Mouse (Mus musculus) intestine, embryonic 16.5 days (tissue): ENCODE results near the gene Phlpp1. TPM values are rescaled to one million over a fixed set of nuclear protein-coding genes. Genes with fewer than 3 reads are reported as not detected.
A peak's percentile ranks its signal among the peaks of the same experiment; 100 is the strongest.

Source experiments
- ATAC-seq: fragments of 200-750 bp; cut with Nextera tagmentation; 2 replicates; pipeline ENCODE4 v1.8.0; 2017; ENCODE audit warnings: moderate TSS enrichment, moderate library complexity
- H3K27ac ChIP-seq: fragments of 300-500 bp; sonication (generic); 2 replicates; pipeline ENCODE4 v1.5.1; 2014; ENCODE audit warnings: mild to moderate bottlenecking, low read length
- H3K27me3 ChIP-seq: fragments of 300-500 bp; sonication (generic); replicated peaks from 2 replicates; pipeline ENCODE4 v1.6.1; 2014; ENCODE audit warnings: low read length, control low read depth, mixed read lengths; ENCODE audit not compliant: control insufficient read depth, insufficient read depth
- H3K36me3 ChIP-seq: fragments of 300-500 bp; sonication (generic); 2 replicates; pipeline ENCODE4 v1.6.1; 2014; ENCODE audit warnings: low read length, control low read depth; ENCODE audit not compliant: control insufficient read depth, insufficient read depth
- H3K4me1 ChIP-seq: fragments of 300-500 bp; sonication (generic); 2 replicates; pipeline ENCODE4 v1.6.1; 2014; ENCODE audit warnings: low read length, control low read depth, mixed read lengths; ENCODE audit not compliant: control insufficient read depth, insufficient read depth
- H3K4me2 ChIP-seq: fragments of 300-500 bp; sonication (generic); 2 replicates; pipeline ENCODE4 v1.6.1; 2014; ENCODE audit warnings: low read depth, low read length, control low read depth
- H3K4me3 ChIP-seq: fragments of 300-500 bp; sonication (generic); 2 replicates; pipeline ENCODE4 v1.5.1; 2014; ENCODE audit warnings: mild to moderate bottlenecking, low read length
- H3K9ac ChIP-seq: fragments of 300-500 bp; sonication (generic); 2 replicates; pipeline ENCODE4 v1.6.1; 2014; ENCODE audit warnings: low read depth, low read length
- H3K9me3 ChIP-seq: fragments of 300-500 bp; sonication (generic); 2 replicates; pipeline ENCODE4 v1.6.1; 2016; ENCODE audit warnings: low read length, control low read depth; ENCODE audit not compliant: control insufficient read depth
- WGBS: fragments of 180-500 bp; shearing (Covaris S2); extraction: QIAGEN DNeasy Blood & Tissue Kit; methylation state at CpG from one replicate; pipeline ENCODE4 v1.1.7; 2014; 5-methylcytosine and 5-hydroxymethylcytosine counted together
- polyA plus RNA-seq: library from polyadenylated mRNA; unstranded; fragments of >200 nt; fragmentation: Nextera tagmentation; extraction: Ambion mirVana; gene quantifications from 2 replicates; pipeline ENCODE4 v1.2.1, GENCODE M21; 2015

Phlpp1 gene
- polyA plus RNA-seq, 1 experiment from 2014 or later, result 2.9 TPM

- Histone ChIP-seq H3K9ac (no peak overlapping the region), H3K4me3 (no peak overlapping the region), H3K4me2 (no peak overlapping the region), H3K27ac (no peak overlapping the region), H3K4me1 (peaks cover 3% of the 10 kb centered on the region; the same call in 1 of the 2 replicates), H3K27me3 (no peaks in the 10 kb centered on the region), H3K36me3 (no peaks in the 10 kb centered on the region), H3K9me3 (no peaks in the 10 kb centered on the region)
- 36% methylated on average over 2 of the region's 2 CpGs for WGBS
- ATAC-seq, result 0 out of 2 replicates have a peak, but pooled peaks have one; percentile 7
These were observed 50.4 kb downstream of the Phlpp1 start for GRCm38 (mm10) chr1:106221964-106222363.

GRCm38 (mm10) chr1:106226613-106227012 is 55.1 kb downstream of the Phlpp1 start:
- Histone ChIP-seq H3K4me3 (no peak overlapping the region), H3K9ac (no peak overlapping the region), H3K9me3 (no peaks in the 10 kb centered on the region), H3K36me3 (no peaks in the 10 kb centered on the region), H3K4me2 (no peak overlapping the region), H3K27me3 (no peaks in the 10 kb centered on the region), H3K4me1 (no peaks in the 10 kb centered on the region), H3K27ac (no peak overlapping the region)
- 82% methylated on average over 7 of the region's 7 CpGs for WGBS
- no peak for ATAC-seq

- Histone ChIP-seq H3K4me2 (no peak overlapping the region), H3K27me3 (no peaks in the 10 kb centered on the region), H3K9ac (no peak overlapping the region), H3K36me3 (no peaks in the 10 kb centered on the region), H3K9me3 (no peaks in the 10 kb centered on the region), H3K27ac (no peak overlapping the region), H3K4me3 (no peak overlapping the region), H3K4me1 (no peaks in the 10 kb centered on the region)
- 80% methylated on average over 3 of the region's 3 CpGs for WGBS
- no peak for ATAC-seq
These were observed 58.8 kb downstream of the Phlpp1 start for GRCm38 (mm10) chr1:106230313-106230712.

- WGBS, result 86% methylated on average over 5 of the region's 5 CpGs
These were observed 59.8 kb downstream of the Phlpp1 start for GRCm38 (mm10) chr1:106231345-106231744.

GRCm38 (mm10) chr1:106231805-106232459 is 60.4 kb downstream of the Phlpp1 start:
- ATAC-seq, result peak; percentile 31; the same call in 1 of the 2 replicates

More at GRCm38 (mm10) chr1:106231345-106231744, 59.8 kb downstream of the Phlpp1 start:
- H3K27ac ChIP-seq, result no peak overlapping the region
- no peaks in the 10 kb centered on the region for H3K9me3 ChIP-seq
- H3K9ac ChIP-seq, result no peak overlapping the region
- no peaks in the 10 kb centered on the region for H3K4me1 ChIP-seq
- no peaks in the 10 kb centered on the region for H3K27me3 ChIP-seq
- ATAC-seq, result no peak
- no peak overlapping the region for H3K4me2 ChIP-seq
- H3K4me3 ChIP-seq, result no peak overlapping the region
- no peaks in the 10 kb centered on the region for H3K36me3 ChIP-seq

GRCm38 (mm10) chr1:106232460-106232850 is 60.9 kb downstream of the Phlpp1 start:
- Histone ChIP-seq H3K4me3 (no peak overlapping the region), H3K9me3 (no peaks in the 10 kb centered on the region), H3K9ac (no peak overlapping the region), H3K4me2 (no peak overlapping the region), H3K4me1 (no peaks in the 10 kb centered on the region), H3K27ac (no peak overlapping the region), H3K27me3 (no peaks in the 10 kb centered on the region), H3K36me3 (no peaks in the 10 kb centered on the region)
- no peak for ATAC-seq
- WGBS, result 80% methylated on average over 4 of the region's 4 CpGs

More at GRCm38 (mm10) chr1:106231805-106232459, 60.4 kb downstream of the Phlpp1 start:
- H3K9me3 ChIP-seq, result no peaks in the 10 kb centered on the region
- no peaks in the 10 kb centered on the region for H3K36me3 ChIP-seq
- H3K27me3 ChIP-seq, result no peaks in the 10 kb centered on the region
- no peak overlapping the region for H3K4me2 ChIP-seq
- no peaks in the 10 kb centered on the region for H3K4me1 ChIP-seq
- no peak overlapping the region for H3K4me3 ChIP-seq
- 69% methylated on average over 3 of the region's 3 CpGs for WGBS
- H3K9ac ChIP-seq, result no peak overlapping the region
- H3K27ac ChIP-seq, result no peak overlapping the region

GRCm38 (mm10) chr1:106236986-106237385 is 65.4 kb downstream of the Phlpp1 start:
- no peaks in the 10 kb centered on the region for H3K27me3 ChIP-seq
- H3K27ac ChIP-seq, result no peak overlapping the region
- H3K9me3 ChIP-seq, result no peaks in the 10 kb centered on the region
- H3K9ac ChIP-seq, result no peak overlapping the region
- no peaks in the 10 kb centered on the region for H3K36me3 ChIP-seq
- H3K4me3 ChIP-seq, result no peak overlapping the region
- H3K4me2 ChIP-seq, result no peak overlapping the region
- peaks cover 7% of the 10 kb centered on the region; the same call in 1 of the 2 replicates for H3K4me1 ChIP-seq
- ATAC-seq, result no peak

- no peak overlapping the region for H3K27ac ChIP-seq
- H3K27me3 ChIP-seq, result no peaks in the 10 kb centered on the region
- no peak overlapping the region for H3K4me3 ChIP-seq
- ATAC-seq, result no peak
- peaks cover 7% of the 10 kb centered on the region; the same call in 1 of the 2 replicates for H3K4me1 ChIP-seq
- H3K9ac ChIP-seq, result no peak overlapping the region
- 60% methylated on average over 7 of the region's 7 CpGs for WGBS
- no peak overlapping the region for H3K4me2 ChIP-seq
- H3K36me3 ChIP-seq, result no peaks in the 10 kb centered on the region
- H3K9me3 ChIP-seq, result no peaks in the 10 kb centered on the region
These were observed 68.6 kb downstream of the Phlpp1 start for GRCm38 (mm10) chr1:106240116-106240685.

GRCm38 (mm10) chr1:106241059-106241458 is 69.5 kb downstream of the Phlpp1 start:
- Histone ChIP-seq H3K9ac (no peak overlapping the region), H3K9me3 (no peaks in the 10 kb centered on the region), H3K27ac (no peak overlapping the region), H3K27me3 (no peaks in the 10 kb centered on the region), H3K4me3 (no peak overlapping the region), H3K4me2 (no peak overlapping the region), H3K36me3 (no peaks in the 10 kb centered on the region), H3K4me1 (peaks cover 7% of the 10 kb centered on the region; the same call in 1 of the 2 replicates)
- WGBS, result 79% methylated on average over 1 of the region's 1 CpGs
- no peak for ATAC-seq
